Mouse (Mus musculus): ENCODE measurements around the gene Micall2. TPM values are rescaled to one million over a fixed set of nuclear protein-coding genes. Genes with fewer than 3 reads are reported as not detected.

The Micall2 gene
- polyA plus RNA-seq, 1 experiment from 2014 or later, result 11.6 TPM

- Histone ChIP-seq H3K4me2 (ENCODE audit: low read depth, low read length) (peak overlapping the region; percentile 99), H3K9ac (ENCODE audit: low read depth, low read length) (no peak overlapping the region), H3K27ac (ENCODE audit: low read length) (peak overlapping the region; percentile 40; the same call in 1 of the 2 replicates), H3K4me1 (ENCODE audit: control insufficient read depth, insufficient read depth, low read length) (peaks cover 82% of the 10 kb centered on the region), H3K9me3 (ENCODE audit: control insufficient read depth, low read length) (no peaks in the 10 kb centered on the region), H3K36me3 (ENCODE audit: control insufficient read depth, insufficient read depth, low read length) (no peaks in the 10 kb centered on the region), H3K4me3 (ENCODE audit: low read length) (peak overlapping the region; percentile 71; the same call in 1 of the 2 replicates), H3K27me3 (replicated peaks; ENCODE audit: control insufficient read depth, insufficient read depth, low read length) (no peaks in the 10 kb centered on the region)
- ATAC-seq, result no peak
- 52% methylated on average over 3 of the region's 3 CpGs for WGBS
Measured at GRCm38 (mm10) chr5:139734016-139734415, 2.1 kb downstream of the Micall2 start.

GRCm38 (mm10) chr5:139732634-139733107 is 3.5 kb downstream of the Micall2 start:
- no peaks in the 10 kb centered on the region for H3K27me3 ChIP-seq (replicated peaks; ENCODE audit: control insufficient read depth, insufficient read depth, low read length)
- no peaks in the 10 kb centered on the region for H3K9me3 ChIP-seq (ENCODE audit: control insufficient read depth, low read length)
- peak overlapping the region; percentile 55 for H3K9ac ChIP-seq (ENCODE audit: low read depth, low read length)
- H3K4me2 ChIP-seq (ENCODE audit: low read depth, low read length), result peak overlapping the region; percentile 38
- H3K4me1 ChIP-seq (ENCODE audit: control insufficient read depth, insufficient read depth, low read length), result peaks cover 74% of the 10 kb centered on the region
- peak overlapping the region; percentile 92 for H3K27ac ChIP-seq (ENCODE audit: low read length)
- H3K4me3 ChIP-seq (ENCODE audit: low read length), result peak overlapping the region; percentile 13; the same call in 1 of the 2 replicates
- peak; percentile 70 for ATAC-seq
- no peaks in the 10 kb centered on the region for H3K36me3 ChIP-seq (ENCODE audit: control insufficient read depth, insufficient read depth, low read length)
- WGBS, result 38% methylated on average over 11 of the region's 11 CpGs

- H3K4me2 ChIP-seq (ENCODE audit: low read depth, low read length), result peak overlapping the region; percentile 9; the same call in 1 of the 2 replicates
- H3K27me3 ChIP-seq (replicated peaks; ENCODE audit: control insufficient read depth, insufficient read depth, low read length), result no peaks in the 10 kb centered on the region
- peak overlapping the region; percentile 58 for H3K9ac ChIP-seq (ENCODE audit: low read depth, low read length)
- peaks cover 61% of the 10 kb centered on the region for H3K4me1 ChIP-seq (ENCODE audit: control insufficient read depth, insufficient read depth, low read length)
- no peaks in the 10 kb centered on the region for H3K9me3 ChIP-seq (ENCODE audit: control insufficient read depth, low read length)
- no peaks in the 10 kb centered on the region for H3K36me3 ChIP-seq (ENCODE audit: control insufficient read depth, insufficient read depth, low read length)
- peak overlapping the region; percentile 73 for H3K27ac ChIP-seq (ENCODE audit: low read length)
- ATAC-seq, result no peak
- H3K4me3 ChIP-seq (ENCODE audit: low read length), result no peak overlapping the region
- 48% methylated on average over 8 of the region's 8 CpGs for WGBS
Measured at GRCm38 (mm10) chr5:139730712-139731486, 5.2 kb downstream of the Micall2 start.

- Histone ChIP-seq H3K4me3 (ENCODE audit: low read length) (no peak overlapping the region), H3K27ac (ENCODE audit: low read length) (no peak overlapping the region), H3K27me3 (replicated peaks; ENCODE audit: control insufficient read depth, insufficient read depth, low read length) (no peaks in the 10 kb centered on the region), H3K36me3 (ENCODE audit: control insufficient read depth, insufficient read depth, low read length) (no peaks in the 10 kb centered on the region), H3K9ac (ENCODE audit: low read depth, low read length) (no peak overlapping the region), H3K9me3 (ENCODE audit: control insufficient read depth, low read length) (no peaks in the 10 kb centered on the region), H3K4me1 (ENCODE audit: control insufficient read depth, insufficient read depth, low read length) (peaks cover 44% of the 10 kb centered on the region), H3K4me2 (ENCODE audit: low read depth, low read length) (no peak overlapping the region)
- no peak for ATAC-seq
- WGBS, result 80% methylated on average over 11 of the region's 11 CpGs
Measured at GRCm38 (mm10) chr5:139727261-139727660, 8.9 kb downstream of the Micall2 start.

GRCm38 (mm10) chr5:139726186-139726585 is 9.9 kb downstream of the Micall2 start:
- no peaks in the 10 kb centered on the region for H3K36me3 ChIP-seq (ENCODE audit: control insufficient read depth, insufficient read depth, low read length)
- no peak overlapping the region for H3K4me2 ChIP-seq (ENCODE audit: low read depth, low read length)
- ATAC-seq, result no peak
- H3K27me3 ChIP-seq (replicated peaks; ENCODE audit: control insufficient read depth, insufficient read depth, low read length), result no peaks in the 10 kb centered on the region
- H3K9me3 ChIP-seq (ENCODE audit: control insufficient read depth, low read length), result no peaks in the 10 kb centered on the region
- H3K4me1 ChIP-seq (ENCODE audit: control insufficient read depth, insufficient read depth, low read length), result peaks cover 35% of the 10 kb centered on the region
- H3K27ac ChIP-seq (ENCODE audit: low read length), result no peak overlapping the region
- H3K4me3 ChIP-seq (ENCODE audit: low read length), result no peak overlapping the region
- WGBS, result 89% methylated on average over 3 of the region's 3 CpGs
- H3K9ac ChIP-seq (ENCODE audit: low read depth, low read length), result no peak overlapping the region

- Histone ChIP-seq H3K27ac (ENCODE audit: low read length) (no peak overlapping the region), H3K4me3 (ENCODE audit: low read length) (no peak overlapping the region), H3K27me3 (replicated peaks; ENCODE audit: control insufficient read depth, insufficient read depth, low read length) (no peaks in the 10 kb centered on the region), H3K9me3 (ENCODE audit: control insufficient read depth, low read length) (no peaks in the 10 kb centered on the region), H3K4me1 (ENCODE audit: control insufficient read depth, insufficient read depth, low read length) (peaks cover 24% of the 10 kb centered on the region), H3K9ac (ENCODE audit: low read depth, low read length) (no peak overlapping the region), H3K4me2 (ENCODE audit: low read depth, low read length) (no peak overlapping the region), H3K36me3 (ENCODE audit: control insufficient read depth, insufficient read depth, low read length) (no peaks in the 10 kb centered on the region)
- 43% methylated on average over 10 of the region's 10 CpGs for WGBS
- peak; percentile 30 for ATAC-seq
Measured at GRCm38 (mm10) chr5:139724336-139725116, 11.6 kb downstream of the Micall2 start.

- Histone ChIP-seq H3K36me3 (ENCODE audit: control insufficient read depth, insufficient read depth, low read length) (no peaks in the 10 kb centered on the region), H3K27ac (ENCODE audit: low read length) (no peak overlapping the region), H3K9ac (ENCODE audit: low read depth, low read length) (no peak overlapping the region), H3K4me2 (ENCODE audit: low read depth, low read length) (no peak overlapping the region), H3K4me1 (ENCODE audit: control insufficient read depth, insufficient read depth, low read length) (peaks cover 33% of the 10 kb centered on the region), H3K27me3 (replicated peaks; ENCODE audit: control insufficient read depth, insufficient read depth, low read length) (no peaks in the 10 kb centered on the region), H3K4me3 (ENCODE audit: low read length) (no peak overlapping the region), H3K9me3 (ENCODE audit: control insufficient read depth, low read length) (no peaks in the 10 kb centered on the region)
- 71% methylated on average over 9 of the region's 9 CpGs for WGBS
- no peak for ATAC-seq
Measured at GRCm38 (mm10) chr5:139723113-139723512, 13.0 kb downstream of the Micall2 start.

- ATAC-seq, result no peak
- WGBS, result 54% methylated on average over 6 of the region's 6 CpGs
- no peak overlapping the region for H3K4me3 ChIP-seq (ENCODE audit: low read length)
- no peak overlapping the region for H3K27ac ChIP-seq (ENCODE audit: low read length)
- no peaks in the 10 kb centered on the region for H3K27me3 ChIP-seq (replicated peaks; ENCODE audit: control insufficient read depth, insufficient read depth, low read length)
- no peaks in the 10 kb centered on the region for H3K9me3 ChIP-seq (ENCODE audit: control insufficient read depth, low read length)
- H3K9ac ChIP-seq (ENCODE audit: low read depth, low read length), result no peak overlapping the region
- no peak overlapping the region for H3K4me2 ChIP-seq (ENCODE audit: low read depth, low read length)
- H3K4me1 ChIP-seq (ENCODE audit: control insufficient read depth, insufficient read depth, low read length), result peaks cover 33% of the 10 kb centered on the region
- H3K36me3 ChIP-seq (ENCODE audit: control insufficient read depth, insufficient read depth, low read length), result no peaks in the 10 kb centered on the region
Measured at GRCm38 (mm10) chr5:139722709-139723108, 13.4 kb downstream of the Micall2 start.

GRCm38 (mm10) chr5:139718949-139719348 is 17.2 kb downstream of the Micall2 start:
- Histone ChIP-seq H3K4me1 (ENCODE audit: control insufficient read depth, insufficient read depth, low read length) (peaks cover 20% of the 10 kb centered on the region; the same call in 1 of the 2 replicates), H3K4me2 (ENCODE audit: low read depth, low read length) (no peak overlapping the region), H3K9ac (ENCODE audit: low read depth, low read length) (no peak overlapping the region), H3K9me3 (ENCODE audit: control insufficient read depth, low read length) (no peaks in the 10 kb centered on the region), H3K27ac (ENCODE audit: low read length) (no peak overlapping the region), H3K36me3 (ENCODE audit: control insufficient read depth, insufficient read depth, low read length) (no peaks in the 10 kb centered on the region), H3K4me3 (ENCODE audit: low read length) (no peak overlapping the region), H3K27me3 (replicated peaks; ENCODE audit: control insufficient read depth, insufficient read depth, low read length) (no peaks in the 10 kb centered on the region)
- 81% methylated on average over 7 of the region's 7 CpGs for WGBS
- ATAC-seq, result no peak
